Mouse (Mus musculus): ENCODE data around the gene Tespa1. TPM values are rescaled to one million over a fixed set of nuclear protein-coding genes. Genes with fewer than 3 reads are reported as not detected.

The Tespa1 gene
- polyA plus RNA-seq (2012; rRNA removed; ENCODE audit: low replicate concordance): 0.08 TPM in 1 of 2 replicates, not detected in the other

DNA sequence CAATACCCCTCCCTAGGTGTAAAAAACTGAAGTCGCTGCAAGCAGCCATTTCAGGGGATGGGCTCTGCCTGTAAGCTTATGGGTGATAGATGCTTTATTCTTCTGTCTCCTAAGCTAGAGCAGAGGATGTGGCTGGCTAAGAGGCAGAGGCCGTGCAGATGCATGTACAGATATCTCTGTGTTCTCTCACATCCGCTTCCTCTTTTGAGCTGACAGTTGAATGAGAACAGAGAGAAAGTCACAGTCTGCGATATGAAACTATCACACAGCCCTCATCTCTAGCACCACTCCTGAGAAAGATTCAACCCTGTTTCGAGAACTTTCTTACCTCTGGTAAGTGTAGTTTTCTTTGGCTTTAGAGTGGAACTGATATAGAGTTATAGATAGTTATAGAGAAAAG, at the start of gene Tespa1:
Gene Tespa1, plus strand, starts transcription at position 234 of the 400 bp plus-strand sequence.

GRCm38 (mm10) chr10:130280066-130280465, 42.6 kb upstream of the Tespa1 start, which contains the start of gene Neurod4:
Gene Neurod4, minus strand, starts transcription at chr10:130280240.

GRCm38 (mm10) chr10:130394232-130394631, 71.6 kb downstream of the Tespa1 start, which contains the start of gene Vmn2r84:
Gene Vmn2r84, minus strand, starts transcription at chr10:130394332.

Other genes starting within 250 kb of the Tespa1 start
- gene Olfr823, start 207.5 kb upstream of the Tespa1 start, polyA plus RNA-seq (2012; rRNA removed; ENCODE audit: low replicate concordance): not detected in 2 replicates
- not detected in 2 replicates for gene Olfr824, start 192.9 kb upstream of the Tespa1 start, polyA plus RNA-seq (2012; rRNA removed; ENCODE audit: low replicate concordance)
- not detected in 2 replicates for gene Olfr825, start 156.1 kb upstream of the Tespa1 start, polyA plus RNA-seq (2012; rRNA removed; ENCODE audit: low replicate concordance)
- not detected in 2 replicates for gene Olfr826, start 138.7 kb upstream of the Tespa1 start, polyA plus RNA-seq (2012; rRNA removed; ENCODE audit: low replicate concordance)
- not detected in 2 replicates for gene Olfr827, start 108.5 kb upstream of the Tespa1 start, polyA plus RNA-seq (2012; rRNA removed; ENCODE audit: low replicate concordance)
- gene Neurod4, start 42.6 kb upstream of the Tespa1 start, polyA plus RNA-seq (2012; rRNA removed; ENCODE audit: low replicate concordance): not detected in 2 replicates
- gene Vmn2r84, start 71.5 kb downstream of the Tespa1 start, polyA plus RNA-seq (2012; rRNA removed; ENCODE audit: low replicate concordance): not detected in 2 replicates
- not detected in 2 replicates for gene Vmn2r85, start 106.8 kb downstream of the Tespa1 start, polyA plus RNA-seq (2012; rRNA removed; ENCODE audit: low replicate concordance)
- gene Vmn2r86, start 133.2 kb downstream of the Tespa1 start, polyA plus RNA-seq (2012; rRNA removed; ENCODE audit: low replicate concordance): not detected in 2 replicates
- gene Vmn2r87, start 174.5 kb downstream of the Tespa1 start, polyA plus RNA-seq (2012; rRNA removed; ENCODE audit: low replicate concordance): not detected in 2 replicates

Data from duodenum, adult 2 months (tissue).